Mouse (Mus musculus): ENCODE measurements around the gene Stk10.

Stk10 gene

GRCm38 (mm10) chr11:32568060-32568459 is 35.0 kb downstream of the Stk10 start:
- no peak for DNase-seq (ENCODE audit: low spot score)

DNA sequence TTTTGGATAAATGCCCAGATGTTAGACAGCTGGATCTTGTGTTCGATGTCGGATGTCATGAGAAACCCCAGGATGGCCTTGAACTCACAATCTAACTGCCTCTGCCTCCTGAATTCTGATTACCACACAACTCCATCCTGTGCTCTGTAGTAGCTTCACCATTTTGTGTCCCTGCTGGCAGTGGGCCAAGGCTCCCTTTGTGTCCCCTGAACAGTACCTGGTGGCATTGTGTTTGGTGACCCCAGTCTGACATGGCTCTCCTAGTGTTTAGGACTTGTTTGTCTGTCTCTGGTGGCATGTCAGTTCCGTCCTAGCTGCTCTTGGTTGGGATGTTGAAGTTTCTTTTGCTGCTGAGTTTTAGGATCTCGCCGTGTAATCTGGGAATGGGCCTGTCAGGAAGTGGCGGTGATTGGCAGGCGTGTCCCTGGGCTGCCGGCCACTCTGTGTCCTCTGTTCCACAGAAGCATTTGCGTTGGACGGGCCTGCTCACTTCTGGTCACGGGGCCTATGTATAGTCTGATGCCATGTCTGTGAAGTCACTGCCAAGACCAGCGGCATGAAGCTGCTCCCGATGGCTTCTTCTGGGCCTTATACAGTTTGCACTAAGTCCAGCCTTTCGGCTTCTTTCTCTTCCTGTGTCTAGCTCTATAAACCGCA is 35.7 kb downstream of the Stk10 start:
- DNase-seq (ENCODE audit: low spot score) = no peak

DNA sequence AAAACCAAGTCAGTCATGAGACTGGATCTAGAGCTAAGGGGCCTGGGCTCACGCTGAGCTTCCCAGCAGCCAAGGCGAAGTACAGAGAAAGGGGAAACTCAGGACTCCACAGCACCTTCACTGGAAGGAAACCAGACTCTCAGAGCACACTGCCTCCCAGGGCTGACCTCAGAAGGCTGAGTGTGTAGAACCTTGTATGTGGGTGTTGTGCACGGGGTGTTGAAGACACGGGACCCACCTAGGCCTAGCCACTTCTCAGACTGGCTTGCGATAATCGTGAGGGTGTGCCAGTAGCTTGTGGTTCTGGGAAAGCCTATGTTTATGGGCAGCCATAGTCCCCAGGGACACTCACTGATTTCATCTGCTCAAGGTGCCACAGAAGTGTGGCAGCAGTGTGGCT is 38.0 kb downstream of the Stk10 start:
- no peak for DNase-seq (ENCODE audit: low spot score)

GRCm38 (mm10) chr11:32573669-32574068 is 40.6 kb downstream of the Stk10 start:
- no peak for DNase-seq (ENCODE audit: low spot score)

DNA sequence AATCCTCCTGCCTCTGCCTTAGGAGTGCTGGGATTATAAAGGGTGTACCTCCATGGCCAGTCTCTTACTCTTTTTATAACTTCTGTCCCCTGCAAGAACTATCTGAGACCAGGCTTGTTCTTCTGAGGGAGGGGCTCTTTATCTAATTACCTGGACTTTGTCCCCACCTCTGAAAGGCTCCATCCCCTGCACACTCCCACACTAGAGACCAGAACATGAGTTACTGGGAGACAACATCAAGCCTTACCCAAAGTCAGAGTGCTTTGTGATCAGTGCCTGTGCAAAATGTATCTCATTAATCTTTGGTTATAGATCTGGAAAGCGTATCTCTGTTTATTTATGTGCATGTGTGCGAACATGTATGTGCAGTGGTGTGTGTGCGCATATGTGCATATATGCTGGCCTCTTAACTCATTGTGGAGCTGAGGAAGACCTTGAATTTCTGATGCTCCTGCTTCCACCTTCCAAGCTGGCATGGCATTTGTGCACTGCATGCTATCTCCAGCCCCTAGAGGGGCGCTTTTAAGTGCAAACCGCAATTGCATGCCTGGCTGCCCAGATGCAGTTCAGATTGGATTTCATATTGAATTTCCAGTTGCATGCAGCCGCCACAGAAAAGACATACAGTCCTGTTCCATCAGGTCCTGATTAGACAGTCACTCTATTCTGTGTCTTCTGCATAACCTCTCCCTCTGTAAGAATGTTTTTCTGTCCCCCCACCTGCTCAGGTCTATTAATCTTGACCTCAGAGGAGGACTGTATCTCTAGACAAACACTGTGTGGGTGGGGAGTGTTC is 43.1 kb downstream of the Stk10 start:
- no peak for DNase-seq (ENCODE audit: low spot score)

GRCm38 (mm10) chr11:32576760-32577050 is 43.6 kb downstream of the Stk10 start:
- no peak for DNase-seq (ENCODE audit: low spot score)

DNA sequence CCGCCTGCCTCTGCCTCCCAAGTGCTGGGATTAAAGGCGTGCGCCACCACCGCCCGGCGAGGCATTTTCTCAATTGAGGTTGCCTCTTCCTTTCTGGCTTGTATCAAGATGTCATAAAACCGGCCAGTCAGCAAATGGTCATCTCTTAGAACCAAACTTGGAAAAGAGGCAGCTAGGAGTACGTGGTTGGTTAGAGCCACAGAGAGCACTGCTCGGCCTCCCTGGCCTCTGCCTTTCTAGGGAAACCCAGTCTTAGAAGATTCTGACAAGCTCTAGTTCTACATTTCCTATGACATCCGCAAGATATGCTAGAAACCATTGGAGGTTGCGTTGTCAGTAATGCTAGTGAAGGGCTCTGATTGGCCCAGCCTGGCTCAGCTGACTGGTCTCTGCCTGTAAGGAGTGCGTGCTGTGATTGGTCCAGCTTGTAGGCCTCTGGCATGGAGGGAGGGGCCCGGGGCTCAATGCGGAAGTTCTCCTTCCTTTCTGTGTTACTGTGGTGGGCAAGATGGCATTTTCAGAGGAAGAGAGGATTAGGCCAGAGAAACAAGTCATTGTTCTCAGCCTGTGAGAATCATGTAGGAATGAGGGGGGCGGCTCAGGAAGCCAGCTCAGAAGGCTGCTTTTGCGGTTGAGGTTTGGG is 47.3 kb downstream of the Stk10 start:
- peak; percentile 47 for DNase-seq (ENCODE audit: low spot score)

- DNase-seq (ENCODE audit: low spot score) = no peak
Measured at GRCm38 (mm10) chr11:32581031-32581430, 47.9 kb downstream of the Stk10 start.

DNA sequence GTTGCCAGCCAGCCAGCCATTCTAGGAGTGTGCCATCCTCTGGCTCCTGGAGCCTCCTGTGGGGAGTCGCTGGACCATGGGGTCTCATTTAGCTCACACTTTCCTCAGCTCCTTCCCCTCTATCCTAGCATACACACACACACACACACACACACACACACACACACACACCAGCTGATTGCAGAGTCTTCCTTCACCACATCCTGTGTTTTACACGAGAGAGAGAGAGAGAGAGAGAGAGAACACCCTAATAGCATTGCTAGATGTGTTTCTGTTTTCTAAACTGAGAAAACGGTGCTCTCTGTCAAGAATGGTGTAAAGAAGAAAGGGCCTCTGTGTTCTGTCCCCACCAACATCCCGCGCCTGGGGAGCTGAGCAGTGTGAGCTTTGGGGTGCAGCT is 49.7 kb downstream of the Stk10 start:
- DNase-seq (ENCODE audit: low spot score) = no peak

DNA sequence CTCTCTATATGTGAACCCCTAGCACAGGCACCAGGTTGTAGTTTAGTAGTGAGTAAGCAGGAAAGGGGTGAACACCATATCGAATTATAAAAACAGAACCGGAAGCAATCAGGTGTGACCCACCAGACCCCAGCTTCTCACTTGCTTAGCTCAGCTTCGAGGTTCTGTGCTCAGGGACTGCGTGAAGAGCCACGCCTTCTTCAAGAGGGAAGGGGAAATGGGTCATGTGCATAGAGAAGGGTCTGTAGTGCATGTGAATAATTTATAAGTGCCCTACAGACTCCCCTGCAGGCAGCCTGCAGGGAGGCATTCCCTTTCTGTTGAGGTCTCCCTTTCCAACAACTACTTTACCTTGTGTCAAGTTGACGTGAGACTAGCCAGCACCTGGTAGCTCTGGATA is 52.9 kb downstream of the Stk10 start:
- DNase-seq (ENCODE audit: low spot score) = no peak

GRCm38 (mm10) chr11:32587191-32588089 is 54.3 kb downstream of the Stk10 start:
- DNase-seq (ENCODE audit: low spot score) = no peak

- peak; percentile 51 for DNase-seq (ENCODE audit: low spot score)
Measured at GRCm38 (mm10) chr11:32588090-32588891, 55.2 kb downstream of the Stk10 start.

DNA sequence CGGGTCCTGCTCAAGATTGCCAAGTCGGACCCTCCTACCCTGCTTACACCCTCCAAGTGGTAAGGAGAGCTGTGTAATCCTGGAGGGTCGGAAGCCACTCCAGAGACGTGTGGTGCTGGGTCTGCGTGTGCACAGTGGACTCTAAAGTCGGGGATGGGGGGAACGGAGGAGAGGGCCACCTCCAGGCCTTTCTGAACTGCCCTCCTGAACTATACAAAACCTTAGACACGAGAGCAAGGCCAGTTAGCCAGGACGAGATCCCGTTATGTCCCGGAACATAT is 55.7 kb downstream of the Stk10 start:
- no peak for DNase-seq (ENCODE audit: low spot score)

GRCm38 (mm10) chr11:32589201-32589600 is 56.1 kb downstream of the Stk10 start:
- DNase-seq (ENCODE audit: low spot score) = no peak

DNA sequence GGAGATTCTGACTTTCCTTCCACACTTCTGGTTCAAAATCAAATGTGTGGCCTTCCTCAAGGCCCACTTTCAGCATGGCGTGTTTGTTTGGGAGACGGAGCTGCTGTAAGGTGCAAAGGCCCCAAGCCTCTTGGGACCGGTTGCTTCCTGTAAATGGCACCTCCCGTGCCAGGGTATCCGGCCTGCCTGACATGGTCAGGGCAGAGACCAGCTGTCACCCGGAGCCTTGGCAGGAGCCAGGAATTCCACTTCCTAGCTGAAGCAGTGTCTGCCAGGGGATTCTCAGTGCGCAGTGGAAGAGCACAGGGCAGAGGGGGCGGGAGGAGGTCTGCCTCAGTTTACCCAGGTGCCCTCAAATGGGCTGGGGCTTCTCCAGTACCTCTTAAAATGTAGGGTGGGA is 56.7 kb downstream of the Stk10 start:
- no peak for DNase-seq (ENCODE audit: low spot score)

DNA sequence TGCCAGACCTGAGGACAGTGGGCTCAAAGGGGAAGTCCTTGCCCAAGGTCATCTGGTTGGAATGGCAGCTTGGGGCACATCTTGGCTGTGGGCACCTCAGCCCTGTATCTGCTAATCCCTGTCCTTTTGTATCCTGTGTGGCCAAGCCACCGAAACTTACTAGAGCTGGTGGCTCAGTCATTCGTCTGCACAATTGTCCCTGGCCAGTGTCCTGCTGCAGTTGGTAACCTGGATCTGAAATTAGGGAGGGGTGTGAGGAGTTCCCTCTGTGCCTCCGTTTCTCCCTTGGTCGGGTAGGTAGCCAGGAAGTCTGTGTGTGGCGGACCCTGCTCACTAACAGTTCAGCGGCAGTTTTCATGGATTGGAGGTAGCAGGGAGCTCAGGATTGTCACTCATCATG is 57.1 kb downstream of the Stk10 start:
- DNase-seq (ENCODE audit: low spot score) = no peak

DNA sequence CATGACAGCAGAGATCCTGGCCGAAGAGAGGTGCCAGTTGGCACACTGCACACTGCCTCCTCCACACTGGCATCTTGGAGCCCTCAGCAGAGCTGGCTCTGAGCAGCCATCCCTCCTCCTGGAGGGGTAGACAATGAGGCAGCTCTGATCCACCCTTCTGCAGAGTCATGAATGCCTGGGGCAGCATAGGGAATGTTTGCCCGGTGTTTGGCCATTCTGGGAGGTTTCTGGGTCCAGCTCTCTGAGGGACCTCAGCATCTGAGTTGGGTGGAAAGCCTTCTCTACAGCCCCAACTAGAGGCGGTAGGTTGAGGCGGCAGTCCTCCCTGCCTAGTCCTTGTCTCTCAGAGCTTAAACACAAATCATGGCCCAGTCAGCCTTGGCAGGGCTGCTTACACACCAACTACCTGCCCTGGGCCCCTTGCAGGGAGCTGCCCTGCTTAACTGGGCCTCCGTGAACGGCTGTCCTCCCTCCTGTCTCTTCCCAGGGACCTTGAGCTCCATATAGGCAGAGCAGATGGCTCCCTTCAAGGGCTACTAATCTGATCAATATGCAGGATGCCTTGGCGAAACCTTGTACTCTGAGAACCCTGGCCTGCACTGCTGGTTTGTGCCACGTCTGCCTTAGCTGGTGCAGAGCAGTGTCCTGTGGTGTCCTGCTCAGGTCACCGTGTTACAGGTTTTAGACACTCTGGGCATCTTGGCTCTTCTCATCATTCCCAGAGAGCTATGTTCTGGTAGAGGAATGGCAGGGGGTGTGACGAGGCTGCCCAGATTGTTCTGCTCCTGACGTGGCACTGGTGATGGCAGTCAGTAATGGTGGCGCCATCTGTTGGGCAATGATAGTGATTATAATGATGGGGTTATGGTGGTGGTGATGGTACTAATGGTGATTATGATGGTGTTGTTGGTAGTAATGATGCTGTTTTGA is 59.1 kb downstream of the Stk10 start:
- DNase-seq (ENCODE audit: low spot score) = no peak

GRCm38 (mm10) chr11:32593081-32593480 is 60.0 kb downstream of the Stk10 start:
- DNase-seq (ENCODE audit: low spot score) = no peak

- DNase-seq (ENCODE audit: low spot score) = no peak
Measured at GRCm38 (mm10) chr11:32594122-32594521, 61.0 kb downstream of the Stk10 start.

DNA sequence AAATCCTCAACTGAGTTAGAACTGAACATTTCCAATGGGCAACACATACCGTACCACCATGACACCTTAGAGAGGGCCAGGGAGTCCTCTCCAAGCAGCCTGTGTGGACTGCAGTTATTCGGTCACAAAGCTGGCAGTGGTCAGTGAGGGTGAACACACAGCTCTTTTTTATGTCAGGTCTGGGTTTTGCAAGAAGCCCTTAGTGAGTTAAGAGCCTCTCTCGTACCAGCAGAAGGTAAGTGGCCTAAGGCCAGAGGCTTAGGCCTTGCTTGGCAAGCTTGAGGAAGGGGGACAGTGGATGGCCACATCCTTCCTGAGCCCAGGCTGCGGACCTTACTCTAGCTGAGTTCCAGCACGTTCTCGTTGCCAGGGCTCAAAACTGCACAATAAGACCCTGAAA is 67.3 kb downstream of the Stk10 start:
- DNase-seq (ENCODE audit: low spot score) = no peak
